Mouse (Mus musculus) intestine, embryonic 15.5 days (tissue): ENCODE measurements around the gene Brd9. TPM values are rescaled to one million over a fixed set of nuclear protein-coding genes. Genes with fewer than 3 reads are reported as not detected.

Experiments
- ATAC-seq: fragments of 200-750 bp; cut with Nextera tagmentation; 2 replicates; pipeline ENCODE4 v1.8.0; 2017; ENCODE audit warnings: moderate TSS enrichment, moderate library complexity
- H3K27ac ChIP-seq: fragments of 300-500 bp; sonication (generic); 2 replicates; pipeline ENCODE4 v1.5.1; 2015; ENCODE audit warnings: mild to moderate bottlenecking, inconsistent platforms
- H3K27me3 ChIP-seq: fragments of 300-500 bp; sonication (generic); replicated peaks from 2 replicates; pipeline ENCODE4 v1.6.1; 2015; ENCODE audit warnings: inconsistent platforms
- H3K36me3 ChIP-seq: fragments of 300-500 bp; sonication (generic); 2 replicates; pipeline ENCODE4 v1.6.1; 2015; ENCODE audit warnings: inconsistent platforms
- H3K4me1 ChIP-seq: fragments of 300-500 bp; sonication (generic); replicated peaks from 2 replicates; pipeline ENCODE4 v1.6.1; 2015; ENCODE audit warnings: inconsistent platforms
- H3K4me2 ChIP-seq: fragments of 300-500 bp; sonication (generic); replicated peaks from 2 replicates; pipeline ENCODE4 v1.6.1; 2015; ENCODE audit warnings: mild to moderate bottlenecking, inconsistent platforms
- H3K4me3 ChIP-seq: fragments of 300-500 bp; sonication (generic); replicated peaks from 2 replicates; pipeline ENCODE4 v1.5.1; 2015; ENCODE audit warnings: inconsistent platforms
- H3K9ac ChIP-seq: fragments of 300-500 bp; sonication (generic); 2 replicates; pipeline ENCODE4 v1.6.1; 2015; ENCODE audit warnings: inconsistent platforms
- H3K9me3 ChIP-seq: fragments of 300-500 bp; sonication (generic); 2 replicates; pipeline ENCODE4 v1.6.1; 2016; ENCODE audit warnings: inconsistent platforms
- WGBS: fragments of 180-500 bp; shearing (Covaris S2); methylation state at CpG from one replicate; pipeline ENCODE4 v1.1.7; 2015; 5-methylcytosine and 5-hydroxymethylcytosine counted together
- polyA plus RNA-seq: library from polyadenylated mRNA; unstranded; fragments of >200 nt; fragmentation: Nextera tagmentation; extraction: Ambion mirVana; gene quantifications from 2 replicates; pipeline ENCODE4 v1.2.1, GENCODE M21; 2015

Gene Brd9
- polyA plus RNA-seq, 1 experiment from 2014 or later: 37.6 TPM

- no peaks in the 10 kb centered on the region for H3K9me3 ChIP-seq
- no peak overlapping the region for H3K4me3 ChIP-seq
- ATAC-seq: no peak
- no peak overlapping the region for H3K27ac ChIP-seq
- WGBS: 63% methylated on average over 6 of the region's 6 CpGs
- H3K4me1 ChIP-seq: no peaks in the 10 kb centered on the region
- H3K36me3 ChIP-seq: peaks cover 10% of the 10 kb centered on the region; the same call in 1 of the 2 replicates
- no peaks in the 10 kb centered on the region for H3K27me3 ChIP-seq
- no peak overlapping the region for H3K9ac ChIP-seq
- no peak overlapping the region for H3K4me2 ChIP-seq
Observed at GRCm38 (mm10) chr13:73954666-73955065, 17.1 kb downstream of the Brd9 start.

GRCm38 (mm10) chr13:73955531-73955930, 17.9 kb downstream of the Brd9 start:
- no peak for ATAC-seq
- H3K27me3 ChIP-seq: no peaks in the 10 kb centered on the region
- no peak overlapping the region for H3K27ac ChIP-seq
- H3K36me3 ChIP-seq: peaks cover 10% of the 10 kb centered on the region; the same call in 1 of the 2 replicates
- WGBS: 91% methylated on average over 5 of the region's 5 CpGs
- H3K4me3 ChIP-seq: no peak overlapping the region
- H3K9ac ChIP-seq: no peak overlapping the region
- H3K4me2 ChIP-seq: no peak overlapping the region
- no peaks in the 10 kb centered on the region for H3K4me1 ChIP-seq
- no peaks in the 10 kb centered on the region for H3K9me3 ChIP-seq

- WGBS: 92% methylated on average over 10 of the region's 10 CpGs
- no peak for ATAC-seq
- H3K4me3 ChIP-seq: no peak overlapping the region
- no peak overlapping the region for H3K9ac ChIP-seq
- H3K27ac ChIP-seq: no peak overlapping the region
- H3K4me1 ChIP-seq: no peaks in the 10 kb centered on the region
- H3K27me3 ChIP-seq: no peaks in the 10 kb centered on the region
- peaks cover 12% of the 10 kb centered on the region; the same call in 1 of the 2 replicates for H3K36me3 ChIP-seq
- no peaks in the 10 kb centered on the region for H3K9me3 ChIP-seq
- H3K4me2 ChIP-seq: no peak overlapping the region
Observed at GRCm38 (mm10) chr13:73960117-73960652, 22.6 kb downstream of the Brd9 start.

DNA sequence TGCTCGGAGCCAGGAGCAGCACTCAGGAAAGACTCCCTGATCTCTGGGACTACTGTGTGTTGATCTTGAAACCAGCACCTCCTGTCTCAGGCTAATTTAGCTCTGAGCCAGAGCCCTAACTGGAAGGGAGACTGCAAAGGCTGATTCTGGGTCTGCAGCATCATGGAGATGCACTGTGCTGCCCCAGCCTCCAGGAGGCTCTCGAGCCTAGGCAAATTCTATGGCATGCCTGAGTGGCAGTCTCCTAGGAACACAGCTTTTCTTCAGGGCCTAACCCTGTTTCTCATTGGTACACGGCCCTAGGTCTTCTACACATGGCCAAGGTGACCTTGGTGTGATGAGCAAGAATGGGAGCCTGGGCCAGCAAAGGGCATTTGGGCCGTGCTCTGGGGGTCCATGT, 23.6 kb downstream of the Brd9 start:
- 88% methylated on average over 4 of the region's 4 CpGs for WGBS
- H3K9ac ChIP-seq: no peak overlapping the region
- ATAC-seq: no peak
- no peaks in the 10 kb centered on the region for H3K9me3 ChIP-seq
- H3K4me3 ChIP-seq: no peak overlapping the region
- no peak overlapping the region for H3K27ac ChIP-seq
- H3K4me2 ChIP-seq: no peak overlapping the region
- no peaks in the 10 kb centered on the region for H3K27me3 ChIP-seq
- no peaks in the 10 kb centered on the region for H3K4me1 ChIP-seq
- peaks cover 10% of the 10 kb centered on the region; the same call in 1 of the 2 replicates for H3K36me3 ChIP-seq

GRCm38 (mm10) chr13:73963551-73963950, 25.9 kb downstream of the Brd9 start, which contains the start of gene Zdhhc11:
Gene Zdhhc11 (plus strand): TSS chr13:73963851.
- 88% methylated on average over 5 of the region's 5 CpGs for WGBS

GRCm38 (mm10) chr13:73970545-73971448, 33.2 kb downstream of the Brd9 start:
- no peak overlapping the region for H3K4me3 ChIP-seq
- H3K9me3 ChIP-seq: no peaks in the 10 kb centered on the region
- H3K4me2 ChIP-seq: peak overlapping the region; percentile 50
- no peaks in the 10 kb centered on the region for H3K27me3 ChIP-seq
- WGBS: 20% methylated on average over 12 of the region's 12 CpGs
- H3K27ac ChIP-seq: no peak overlapping the region
- H3K4me1 ChIP-seq: peaks cover 6% of the 10 kb centered on the region
- H3K9ac ChIP-seq: no peak overlapping the region
- no peaks in the 10 kb centered on the region for H3K36me3 ChIP-seq
- peak; percentile 86 for ATAC-seq

More at GRCm38 (mm10) chr13:73963551-73963950, 25.9 kb downstream of the Brd9 start, which contains the start of gene Zdhhc11:
- Histone ChIP-seq H3K9me3 (no peaks in the 10 kb centered on the region), H3K4me2 (no peak within 1 kb of the TSS), H3K36me3 (peaks cover 10% of the 10 kb centered on the region; the same call in 1 of the 2 replicates), H3K27me3 (no peaks in the 10 kb centered on the region), H3K27ac (no peak within 1 kb of the TSS), H3K9ac (no peak within 1 kb of the TSS), H3K4me1 (no peaks in the 10 kb centered on the region), H3K4me3 (no peak within 1 kb of the TSS)
- ATAC-seq: no peak

- Histone ChIP-seq H3K9ac (no peak overlapping the region), H3K9me3 (no peaks in the 10 kb centered on the region), H3K4me1 (peaks cover 6% of the 10 kb centered on the region), H3K4me3 (no peak overlapping the region), H3K4me2 (no peak overlapping the region), H3K36me3 (no peaks in the 10 kb centered on the region), H3K27ac (no peak overlapping the region), H3K27me3 (no peaks in the 10 kb centered on the region)
- 89% methylated on average over 3 of the region's 3 CpGs for WGBS
- ATAC-seq: no peak
Observed at GRCm38 (mm10) chr13:73974523-73974922, 36.9 kb downstream of the Brd9 start.

DNA sequence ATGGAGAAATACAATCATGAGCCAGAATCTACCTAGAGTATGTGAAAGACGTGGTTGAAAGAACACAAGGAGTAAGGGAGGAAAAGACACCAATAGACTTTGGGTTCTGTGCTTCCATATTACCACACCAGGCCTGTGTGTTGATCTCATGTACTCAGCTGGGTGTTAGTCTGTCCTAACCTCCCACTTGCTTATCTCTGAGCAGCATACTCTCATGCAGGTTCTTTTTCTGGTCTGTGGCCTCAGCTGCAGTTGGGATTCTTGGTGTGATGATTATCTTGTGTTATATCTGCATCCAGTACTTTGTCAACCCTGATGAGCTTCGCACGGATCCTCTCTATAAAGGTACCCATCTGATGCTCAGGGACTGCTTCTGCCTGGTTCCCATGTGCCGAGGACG, 39.3 kb downstream of the Brd9 start:
- no peaks in the 10 kb centered on the region for H3K36me3 ChIP-seq
- no peak for ATAC-seq
- H3K4me1 ChIP-seq: no peaks in the 10 kb centered on the region
- 87% methylated on average over 5 of the region's 5 CpGs for WGBS
- no peaks in the 10 kb centered on the region for H3K9me3 ChIP-seq
- H3K9ac ChIP-seq: no peak overlapping the region
- no peak overlapping the region for H3K4me3 ChIP-seq
- no peaks in the 10 kb centered on the region for H3K27me3 ChIP-seq
- H3K4me2 ChIP-seq: no peak overlapping the region
- H3K27ac ChIP-seq: no peak overlapping the region

GRCm38 (mm10) chr13:73990325-73990724, 52.7 kb downstream of the Brd9 start:
- peak; percentile 66 for ATAC-seq

DNA sequence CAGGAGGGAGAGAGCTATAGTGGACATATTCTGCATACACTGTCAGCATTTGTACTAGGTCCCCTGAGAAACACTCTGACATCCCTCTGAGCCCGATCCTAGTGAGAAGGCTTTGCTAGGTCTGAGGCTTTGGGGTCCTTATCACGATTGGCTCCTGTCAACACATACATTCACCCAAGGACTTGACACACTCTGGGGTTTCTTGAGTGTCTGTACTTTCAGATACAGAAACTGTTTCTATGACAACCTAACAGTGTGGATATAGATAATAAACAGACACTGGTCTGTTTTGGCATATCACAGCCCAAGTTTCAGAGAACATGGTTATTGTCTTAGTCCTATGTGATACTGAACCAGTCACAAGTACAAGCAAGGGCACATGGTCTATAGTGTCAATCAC, 53.1 kb downstream of the Brd9 start:
- WGBS: 64% methylated on average over 2 of the region's 2 CpGs
- Histone ChIP-seq H3K9me3 (no peaks in the 10 kb centered on the region), H3K27ac (no peak overlapping the region), H3K4me2 (no peak overlapping the region), H3K4me1 (no peaks in the 10 kb centered on the region), H3K36me3 (no peaks in the 10 kb centered on the region), H3K9ac (no peak overlapping the region), H3K27me3 (no peaks in the 10 kb centered on the region), H3K4me3 (no peak overlapping the region)
- ATAC-seq: peak; percentile 23; the same call in 1 of the 2 replicates

More at GRCm38 (mm10) chr13:73990325-73990724, 52.7 kb downstream of the Brd9 start:
- H3K4me1 ChIP-seq: no peaks in the 10 kb centered on the region
- no peaks in the 10 kb centered on the region for H3K36me3 ChIP-seq
- H3K9ac ChIP-seq: no peak overlapping the region
- no peak overlapping the region for H3K27ac ChIP-seq
- no peak overlapping the region for H3K4me3 ChIP-seq
- 69% methylated on average over 5 of the region's 5 CpGs for WGBS
- no peaks in the 10 kb centered on the region for H3K27me3 ChIP-seq
- H3K4me2 ChIP-seq: no peak overlapping the region
- H3K9me3 ChIP-seq: no peaks in the 10 kb centered on the region

GRCm38 (mm10) chr13:73991267-73991666, 53.7 kb downstream of the Brd9 start:
- H3K4me3 ChIP-seq: no peak overlapping the region
- H3K27ac ChIP-seq: no peak overlapping the region
- no peaks in the 10 kb centered on the region for H3K36me3 ChIP-seq
- no peak overlapping the region for H3K9ac ChIP-seq
- no peaks in the 10 kb centered on the region for H3K27me3 ChIP-seq
- ATAC-seq: no peak
- no peaks in the 10 kb centered on the region for H3K9me3 ChIP-seq
- H3K4me2 ChIP-seq: no peak overlapping the region
- WGBS: 75% methylated on average over 5 of the region's 5 CpGs
- H3K4me1 ChIP-seq: no peaks in the 10 kb centered on the region

DNA sequence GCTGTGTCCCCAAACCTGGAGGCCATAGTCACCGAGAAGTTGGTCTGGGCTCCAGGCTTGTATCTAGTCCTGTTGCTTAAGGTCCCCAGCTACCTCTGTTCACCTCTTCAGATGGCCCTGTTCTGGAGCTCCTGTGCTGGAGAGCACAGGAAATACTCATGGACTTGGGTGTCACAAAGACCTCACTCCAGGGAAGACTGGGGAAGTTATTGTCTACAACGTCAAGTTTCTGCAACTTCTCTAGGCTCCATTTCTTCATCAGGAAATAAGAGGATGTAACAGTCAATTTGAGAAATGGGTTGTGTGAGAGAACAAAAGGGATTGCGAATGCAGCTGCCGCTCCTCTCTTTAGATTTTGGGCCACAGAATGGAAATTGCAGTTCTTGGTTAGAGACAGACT, 58.8 kb downstream of the Brd9 start:
- 83% methylated on average over 4 of the region's 4 CpGs for WGBS

More for the DNA sequence above, 58.8 kb downstream of the Brd9 start:
- no peaks in the 10 kb centered on the region for H3K36me3 ChIP-seq
- H3K4me2 ChIP-seq: no peak overlapping the region
- no peaks in the 10 kb centered on the region for H3K4me1 ChIP-seq
- H3K9me3 ChIP-seq: no peaks in the 10 kb centered on the region
- H3K4me3 ChIP-seq: no peak overlapping the region
- ATAC-seq: no peak
- no peak overlapping the region for H3K9ac ChIP-seq
- H3K27me3 ChIP-seq: no peaks in the 10 kb centered on the region
- H3K27ac ChIP-seq: no peak overlapping the region
